Mouse (Mus musculus) kidney, embryonic 15.5 days (tissue): Measurements from ENCODE around the gene Usp46. TPM values are rescaled to one million over a fixed set of nuclear protein-coding genes. Genes with fewer than 3 reads are reported as not detected.
A peak's percentile ranks its signal among the peaks of the same experiment; 100 is the strongest.
"Not testable (repeated sequence)": the region's sequence is repeated elsewhere in the genome, so short reads cannot be mapped to it uniquely, and the experiment has no call there.

Source experiments
- ATAC-seq: fragments of 200-750 bp; cut with Nextera tagmentation; replicated peaks from 2 replicates; pipeline ENCODE4 v1.8.0; 2017; ENCODE audit warnings: moderate TSS enrichment; ENCODE audit not compliant: low FRiP score
- H3K27ac ChIP-seq: fragments of 300-500 bp; sonication (generic); 2 replicates; pipeline ENCODE4 v1.5.1; 2015; ENCODE audit warnings: mild to moderate bottlenecking, inconsistent platforms
- H3K27me3 ChIP-seq: fragments of 300-500 bp; sonication (generic); 2 replicates; pipeline ENCODE4 v1.6.1; 2015; ENCODE audit warnings: inconsistent platforms
- H3K36me3 ChIP-seq: fragments of 300-500 bp; sonication (generic); 2 replicates; pipeline ENCODE4 v1.6.1; 2015; ENCODE audit warnings: inconsistent platforms
- H3K4me1 ChIP-seq: fragments of 300-500 bp; sonication (generic); 2 replicates; pipeline ENCODE4 v1.6.1; 2015; ENCODE audit warnings: inconsistent platforms
- H3K4me2 ChIP-seq: fragments of 300-500 bp; sonication (generic); 2 replicates; pipeline ENCODE4 v1.6.1; 2015; ENCODE audit warnings: moderate library complexity, mild to moderate bottlenecking, inconsistent platforms
- H3K4me3 ChIP-seq: fragments of 300-500 bp; sonication (generic); replicated peaks from 2 replicates; pipeline ENCODE4 v1.5.1; 2015; ENCODE audit warnings: mild to moderate bottlenecking, inconsistent platforms
- H3K9ac ChIP-seq: fragments of 300-500 bp; sonication (generic); 2 replicates; pipeline ENCODE4 v1.6.1; 2015; ENCODE audit warnings: mild to moderate bottlenecking, inconsistent platforms
- H3K9me3 ChIP-seq: fragments of 300-500 bp; sonication (generic); replicated peaks from 2 replicates; pipeline ENCODE4 v1.6.1; 2016; ENCODE audit warnings: inconsistent platforms
- WGBS: fragments of 180-500 bp; shearing (Covaris S2); methylation state at CpG from one replicate; pipeline ENCODE4 v1.1.7; 2015; ENCODE audit warnings: mixed read lengths; 5-methylcytosine and 5-hydroxymethylcytosine counted together
- polyA plus RNA-seq: library from polyadenylated mRNA; unstranded; fragments of >200 nt; fragmentation: Nextera tagmentation; extraction: Ambion mirVana; gene quantifications from 2 replicates; pipeline ENCODE4 v1.2.1, GENCODE M21; 2015

Usp46 gene
- polyA plus RNA-seq, 1 experiment from 2014 or later, result 28.4 TPM

GRCm38 (mm10) chr5:74092833-74093555, 24.8 kb upstream of the Usp46 start:
- peak; percentile 98 for ATAC-seq
- Histone ChIP-seq H3K4me1 (peaks cover 18% of the 10 kb centered on the region), H3K4me2 (peak overlapping the region; percentile 62), H3K36me3 (peaks cover 35% of the 10 kb centered on the region), H3K9ac (peak overlapping the region; percentile 97), H3K27ac (peak overlapping the region; percentile 91), H3K27me3 (no peaks in the 10 kb centered on the region), H3K4me3 (peak overlapping the region; percentile 91), H3K9me3 (no peaks in the 10 kb centered on the region)
- under 1% methylated on average over 57 of the region's 57 CpGs for WGBS

GRCm38 (mm10) chr5:74092481-74092832, 24.2 kb upstream of the Usp46 start:
- WGBS, result 44% methylated on average over 4 of the region's 4 CpGs
- H3K36me3 ChIP-seq, result peaks cover 31% of the 10 kb centered on the region
- H3K27ac ChIP-seq, result peak overlapping the region; percentile 54
- peak overlapping the region; percentile 62 for H3K4me2 ChIP-seq
- H3K4me1 ChIP-seq, result peaks cover 15% of the 10 kb centered on the region
- no peak overlapping the region for H3K9ac ChIP-seq
- no peaks in the 10 kb centered on the region for H3K9me3 ChIP-seq
- H3K4me3 ChIP-seq, result peak overlapping the region; percentile 91
- H3K27me3 ChIP-seq, result no peaks in the 10 kb centered on the region
- ATAC-seq, result no peak; the same call in 1 of the 2 replicates

- H3K27me3 ChIP-seq, result no peaks in the 10 kb centered on the region
- no peak for ATAC-seq
- no peak overlapping the region for H3K4me3 ChIP-seq
- no peak overlapping the region for H3K4me2 ChIP-seq
- H3K4me1 ChIP-seq, result peaks cover 9% of the 10 kb centered on the region
- H3K9me3 ChIP-seq, result no peaks in the 10 kb centered on the region
- H3K27ac ChIP-seq, result peak overlapping the region; percentile 48; the same call in 1 of the 2 replicates
- peaks cover 4% of the 10 kb centered on the region for H3K36me3 ChIP-seq
- 80% methylated on average over 3 of the region's 3 CpGs for WGBS
- H3K9ac ChIP-seq, result no peak overlapping the region
Measured at GRCm38 (mm10) chr5:74089643-74090042, 21.4 kb upstream of the Usp46 start.

- H3K27me3 ChIP-seq, result no peaks in the 10 kb centered on the region
- peak; percentile 79 for ATAC-seq
- 55% methylated on average over 6 of the region's 6 CpGs for WGBS
Measured at GRCm38 (mm10) chr5:74081756-74082155, 13.5 kb upstream of the Usp46 start.

GRCm38 (mm10) chr5:74078861-74079615, 10.8 kb upstream of the Usp46 start:
- ATAC-seq, result no peak
- H3K36me3 ChIP-seq, result no peaks in the 10 kb centered on the region
- H3K4me3 ChIP-seq, result no peak overlapping the region
- no peaks in the 10 kb centered on the region for H3K27me3 ChIP-seq
- H3K4me2 ChIP-seq, result no peak overlapping the region
- H3K9ac ChIP-seq, result no peak overlapping the region
- 76% methylated on average over 11 of the region's 11 CpGs for WGBS
- no peaks in the 10 kb centered on the region for H3K9me3 ChIP-seq
- H3K4me1 ChIP-seq, result peaks cover 14% of the 10 kb centered on the region
- no peak overlapping the region for H3K27ac ChIP-seq

More at GRCm38 (mm10) chr5:74081756-74082155, 13.5 kb upstream of the Usp46 start:
- H3K9me3 ChIP-seq, result no peaks in the 10 kb centered on the region
- no peak overlapping the region for H3K4me2 ChIP-seq
- peaks cover 9% of the 10 kb centered on the region for H3K4me1 ChIP-seq
- no peak overlapping the region for H3K27ac ChIP-seq
- H3K36me3 ChIP-seq, result no peaks in the 10 kb centered on the region
- H3K4me3 ChIP-seq, result no peak overlapping the region
- H3K9ac ChIP-seq, result no peak overlapping the region

- Histone ChIP-seq H3K27ac (no peak overlapping the region), H3K36me3 (no peaks in the 10 kb centered on the region), H3K9ac (no peak overlapping the region), H3K9me3 (no peaks in the 10 kb centered on the region), H3K4me2 (no peak overlapping the region), H3K4me3 (no peak overlapping the region), H3K4me1 (peaks cover 14% of the 10 kb centered on the region), H3K27me3 (no peaks in the 10 kb centered on the region)
- 84% methylated on average over 1 of the region's 1 CpGs for WGBS
- ATAC-seq, result no peak
Measured at GRCm38 (mm10) chr5:74078400-74078799, 10.2 kb upstream of the Usp46 start.

- no peak overlapping the region for H3K4me3 ChIP-seq
- 60% methylated on average over 8 of the region's 8 CpGs for WGBS
Measured at GRCm38 (mm10) chr5:74077959-74078358, 9.7 kb upstream of the Usp46 start.

GRCm38 (mm10) chr5:74076759-74077158, 8.5 kb upstream of the Usp46 start:
- no peak overlapping the region for H3K9ac ChIP-seq
- H3K9me3 ChIP-seq, result no peaks in the 10 kb centered on the region
- no peak overlapping the region for H3K27ac ChIP-seq
- H3K4me2 ChIP-seq, result peak overlapping the region; percentile 44
- WGBS, result 6% methylated on average over 9 of the region's 9 CpGs
- ATAC-seq, result no peak
- H3K27me3 ChIP-seq, result no peaks in the 10 kb centered on the region
- H3K4me3 ChIP-seq, result 0 out of 2 replicates have a peak overlapping the region, but pooled peaks have one; percentile 17
- no peaks in the 10 kb centered on the region for H3K36me3 ChIP-seq
- H3K4me1 ChIP-seq, result peaks cover 10% of the 10 kb centered on the region

More at GRCm38 (mm10) chr5:74077959-74078358, 9.7 kb upstream of the Usp46 start:
- Histone ChIP-seq H3K4me1 (peaks cover 14% of the 10 kb centered on the region), H3K27ac (no peak overlapping the region), H3K4me2 (no peak overlapping the region), H3K9me3 (no peaks in the 10 kb centered on the region), H3K36me3 (no peaks in the 10 kb centered on the region), H3K27me3 (no peaks in the 10 kb centered on the region), H3K9ac (no peak overlapping the region)
- ATAC-seq, result no peak

- peaks cover 32% of the 10 kb centered on the region for H3K4me1 ChIP-seq
- H3K9ac ChIP-seq, H3K27ac ChIP-seq, H3K4me2 ChIP-seq, ATAC-seq, H3K4me3 ChIP-seq, H3K9me3 ChIP-seq, H3K27me3 ChIP-seq, H3K36me3 ChIP-seq: not testable (repeated sequence)
- WGBS, result 88% methylated on average over 5 of the region's 5 CpGs
Measured at GRCm38 (mm10) chr5:74070564-74070963, 2.3 kb upstream of the Usp46 start.

- ATAC-seq, result peak; percentile 65
- Histone ChIP-seq H3K4me2 (peak overlapping the region; percentile 79), H3K4me1 (peaks cover 47% of the 10 kb centered on the region), H3K27ac (peak overlapping the region; percentile 99), H3K9me3 (no peaks in the 10 kb centered on the region), H3K27me3 (no peaks in the 10 kb centered on the region), H3K36me3 (no peaks in the 10 kb centered on the region), H3K4me3 (peak overlapping the region; percentile 76), H3K9ac (peak overlapping the region; percentile 97)
- WGBS, result 2% methylated on average over 18 of the region's 18 CpGs
Measured at GRCm38 (mm10) chr5:74068714-74069321, 587 bp upstream of the Usp46 start.

- no peaks in the 10 kb centered on the region for H3K27me3 ChIP-seq
- peak overlapping the region; percentile 76 for H3K4me3 ChIP-seq
- no peaks in the 10 kb centered on the region for H3K36me3 ChIP-seq
- peak overlapping the region; percentile 97 for H3K9ac ChIP-seq
- no peaks in the 10 kb centered on the region for H3K9me3 ChIP-seq
- H3K4me1 ChIP-seq, result peaks cover 58% of the 10 kb centered on the region
- 5% methylated on average over 4 of the region's 4 CpGs for WGBS
- H3K27ac ChIP-seq, result peak overlapping the region; percentile 99
- peak overlapping the region; percentile 79 for H3K4me2 ChIP-seq
- ATAC-seq, result no peak
Measured at GRCm38 (mm10) chr5:74067346-74067745, 885 bp downstream of the Usp46 start.
